Comparison of ENCODE assay signal across 11 mouse cellular contexts in the genomic region with DNA sequence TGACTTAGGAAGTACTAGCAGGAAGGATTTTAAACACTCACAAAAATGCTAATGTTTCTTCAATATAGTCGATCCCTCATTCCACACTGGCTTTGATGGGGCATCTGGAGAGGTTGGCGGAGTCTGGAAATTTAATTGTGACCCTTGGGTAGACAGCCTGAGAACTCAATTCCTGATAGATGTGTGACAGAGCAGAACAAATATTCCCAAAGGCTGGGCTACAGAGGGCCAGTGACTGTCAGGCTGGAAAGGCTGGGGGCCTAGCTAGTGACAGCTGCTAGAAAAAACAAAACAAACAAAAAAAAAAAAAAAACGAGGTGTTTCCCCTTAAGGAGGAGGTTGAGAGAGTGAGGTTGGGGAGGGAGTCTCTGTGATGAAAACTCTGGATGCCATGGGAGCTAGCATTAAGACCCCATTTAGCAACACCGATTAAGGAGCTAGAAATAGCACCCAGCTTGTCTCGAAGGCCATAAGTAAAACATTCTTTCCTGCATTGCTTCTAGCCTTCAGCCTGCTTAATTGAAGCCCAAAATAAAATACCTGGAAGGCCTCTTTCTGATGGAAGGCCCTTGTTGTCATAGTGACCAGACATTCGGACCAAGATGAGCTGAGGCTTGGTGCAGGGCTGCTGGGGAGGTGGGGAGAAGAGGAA.
DNase-seq lines count a peak whose midpoint lies in the region; ATAC-seq lines count a peak whose summit lies in the region.
"Had no signal": no experiment of that assay in that cellular context is flagged by ENCODE, and none has a peak within 500 bp of the region (broad histone marks: within the 10 kb centered on the region; RNA-seq: fewer than 3 reads in every experiment).

No protein-coding gene starts in this region.

- peak overlapping the region; percentile 59 for H3K9ac ChIP-seq in heart, embryonic 13.5 days
- H3K9ac ChIP-seq in midbrain, embryonic 12.5 days (replicated peaks) = no peak overlapping the region

- ATAC-seq in heart, embryonic 13.5 days (ENCODE audit: extremely low read depth, insufficient number of reproducible peaks, low FRiP score, low TSS enrichment) = no peak
- ATAC-seq in midbrain, embryonic 12.5 days (ENCODE audit: low FRiP score, low read depth) = peak; percentile 11; the same call in 1 of the 2 replicates

- H3K27ac ChIP-seq in heart, embryonic 13.5 days (replicated peaks) = peak overlapping the region; percentile 97
- peak overlapping the region; percentile 40 for H3K27ac ChIP-seq in embryonic facial prominence, embryonic 10.5 days (replicated peaks)
- peak overlapping the region; percentile 79 for H3K27ac ChIP-seq in hindbrain, embryonic 10.5 days
- peak overlapping the region; percentile 71 for H3K27ac ChIP-seq in midbrain, embryonic 12.5 days (replicated peaks)
- H3K27ac ChIP-seq: layer of hippocampus, adult 2 months had no signal

- no peak overlapping the region for H3K4me3 ChIP-seq in heart, embryonic 13.5 days
- H3K4me3 ChIP-seq in embryonic facial prominence, embryonic 10.5 days = no peak overlapping the region
- H3K4me3 ChIP-seq in hindbrain, embryonic 10.5 days = no peak overlapping the region
- no peak overlapping the region for H3K4me3 ChIP-seq in midbrain, embryonic 12.5 days
- H3K4me3 ChIP-seq: layer of hippocampus, adult 2 months; megakaryocyte, embryonic 14.5 days had no signal

- DNase-seq in heart, postnatal 25 days (ENCODE audit: low spot score) = no peak
- DNase-seq in embryonic facial prominence, embryonic 10.5 days (ENCODE audit: low spot score) = no peak
- DNase-seq in hindbrain, embryonic 10.5 days (ENCODE audit: low spot score) = no peak
- DNase-seq in lung, adult 18-20 months = no peak
- DNase-seq in frontal cortex, postnatal 14 days (ENCODE audit: low spot score in 2 of 2) = no peak
- DNase-seq in right cerebral cortex, postnatal 36 days (ENCODE audit: low spot score in 2 of 2) = no peak
- DNase-seq: thymus, adult 2 months had no signal

- 24% methylated on average over 6 of the region's 6 CpGs for WGBS in heart, embryonic 13.5 days
- WGBS in embryonic facial prominence, embryonic 10.5 days = 44% methylated on average over 6 of the region's 6 CpGs
- WGBS in hindbrain, embryonic 10.5 days = 32% methylated on average over 6 of the region's 6 CpGs
- WGBS in midbrain, embryonic 12.5 days = 31% methylated on average over 6 of the region's 6 CpGs

- intact Hi-C loops in heart, postnatal 25 days (cut with DNase I) = no loop called here

- peak overlapping the region; percentile 38 for H3K4me2 ChIP-seq in heart, embryonic 13.5 days
- H3K4me2 ChIP-seq in midbrain, embryonic 12.5 days (replicated peaks) = no peak overlapping the region

- H3K27me3 ChIP-seq in heart, embryonic 13.5 days (replicated peaks) = no peaks in the 10 kb centered on the region
- no peaks in the 10 kb centered on the region for H3K27me3 ChIP-seq in embryonic facial prominence, embryonic 10.5 days (replicated peaks; ENCODE audit: low read depth, poor library complexity, severe bottlenecking)
- H3K27me3 ChIP-seq in hindbrain, embryonic 10.5 days (ENCODE audit: insufficient read depth, poor library complexity, severe bottlenecking) = no peaks in the 10 kb centered on the region
- H3K27me3 ChIP-seq in midbrain, embryonic 12.5 days = no peaks in the 10 kb centered on the region

- no peaks in the 10 kb centered on the region for H3K9me3 ChIP-seq in heart, embryonic 13.5 days
- H3K9me3 ChIP-seq in embryonic facial prominence, embryonic 10.5 days = no peaks in the 10 kb centered on the region
- no peaks in the 10 kb centered on the region for H3K9me3 ChIP-seq in hindbrain, embryonic 10.5 days
- no peaks in the 10 kb centered on the region for H3K9me3 ChIP-seq in midbrain, embryonic 12.5 days
- H3K9me3 ChIP-seq: megakaryocyte, embryonic 14.5 days had no signal

- no peaks in the 10 kb centered on the region for H3K36me3 ChIP-seq in heart, embryonic 13.5 days
- H3K36me3 ChIP-seq in embryonic facial prominence, embryonic 10.5 days (replicated peaks) = peaks cover 45% of the 10 kb centered on the region
- H3K36me3 ChIP-seq in hindbrain, embryonic 10.5 days = peaks cover 52% of the 10 kb centered on the region
- no peaks in the 10 kb centered on the region for H3K36me3 ChIP-seq in midbrain, embryonic 12.5 days

- H3K4me1 ChIP-seq in heart, embryonic 13.5 days = peaks cover 94% of the 10 kb centered on the region
- peaks cover 84% of the 10 kb centered on the region for H3K4me1 ChIP-seq in embryonic facial prominence, embryonic 10.5 days
- H3K4me1 ChIP-seq in hindbrain, embryonic 10.5 days (replicated peaks) = peaks cover 99% of the 10 kb centered on the region
- peaks cover 62% of the 10 kb centered on the region for H3K4me1 ChIP-seq in midbrain, embryonic 12.5 days
- H3K4me1 ChIP-seq: megakaryocyte, embryonic 14.5 days had no signal

Comparison
In these comparisons a context has a peak if more than half of its experiments do, and no peak if none do; other contexts are left out.
1. H3K27ac ChIP-seq: peak in every context shown above with its lines; median percentile 97 in heart, embryonic 13.5 days; 79 in hindbrain, embryonic 10.5 days; 71 in midbrain, embryonic 12.5 days; 40 in embryonic facial prominence, embryonic 10.5 days.